Mouse (Mus musculus) heart, embryonic 15.5 days (tissue): ENCODE results near the gene Cdc45. TPM values are rescaled to one million over a fixed set of nuclear protein-coding genes. Genes with fewer than 3 reads are reported as not detected.
"Not testable (repeated sequence)": the region's sequence is repeated elsewhere in the genome, so short reads cannot be mapped to it uniquely, and the experiment has no call there.

Experiments used
- ATAC-seq: fragments of 200-750 bp; cut with Nextera tagmentation; replicated peaks from 2 replicates; pipeline ENCODE4 v1.8.0; 2017; ENCODE audit warnings: low read depth, moderate TSS enrichment; ENCODE audit not compliant: insufficient number of reproducible peaks, insufficient read depth, low FRiP score
- H3K27ac ChIP-seq: fragments of 300-500 bp; sonication (generic); 2 replicates; pipeline ENCODE4 v1.5.1; 2015; ENCODE audit warnings: mild to moderate bottlenecking, inconsistent platforms
- H3K27me3 ChIP-seq: fragments of 300-500 bp; sonication (generic); 2 replicates; pipeline ENCODE4 v1.6.1; 2015; ENCODE audit warnings: inconsistent platforms
- H3K36me3 ChIP-seq: fragments of 300-500 bp; sonication (generic); 2 replicates; pipeline ENCODE4 v1.6.1; 2015; ENCODE audit warnings: mild to moderate bottlenecking, inconsistent platforms
- H3K4me1 ChIP-seq: fragments of 300-500 bp; sonication (generic); replicated peaks from 2 replicates; pipeline ENCODE4 v1.6.1; 2015; ENCODE audit warnings: inconsistent platforms
- H3K4me2 ChIP-seq: fragments of 300-500 bp; sonication (generic); 2 replicates; pipeline ENCODE4 v1.6.1; 2015; ENCODE audit warnings: inconsistent platforms, mild to moderate bottlenecking, moderate library complexity
- H3K4me3 ChIP-seq: fragments of 300-500 bp; sonication (generic); 2 replicates; pipeline ENCODE4 v1.5.1; 2015; ENCODE audit warnings: mild to moderate bottlenecking, inconsistent platforms
- H3K9ac ChIP-seq: fragments of 300-500 bp; sonication (generic); 2 replicates; pipeline ENCODE4 v1.6.1; 2015; ENCODE audit warnings: mild to moderate bottlenecking, inconsistent platforms
- H3K9me3 ChIP-seq: fragments of 300-500 bp; sonication (generic); replicated peaks from 2 replicates; pipeline ENCODE4 v1.6.1; 2016; ENCODE audit warnings: inconsistent platforms
- WGBS: fragments of 180-500 bp; shearing (Covaris S2); methylation state at CpG from one replicate; pipeline ENCODE4 v1.1.7; 2015; ENCODE audit warnings: mixed read lengths; 5-methylcytosine and 5-hydroxymethylcytosine counted together
- polyA plus RNA-seq: library from polyadenylated mRNA; unstranded; fragments of >200 nt; fragmentation: Nextera tagmentation; extraction: Ambion mirVana; gene quantifications from 2 replicates; pipeline ENCODE4 v1.2.1, GENCODE M21; 2015

Cdc45 gene
- 27.9 and 37.6 TPM in 2 replicates for polyA plus RNA-seq

DNA sequence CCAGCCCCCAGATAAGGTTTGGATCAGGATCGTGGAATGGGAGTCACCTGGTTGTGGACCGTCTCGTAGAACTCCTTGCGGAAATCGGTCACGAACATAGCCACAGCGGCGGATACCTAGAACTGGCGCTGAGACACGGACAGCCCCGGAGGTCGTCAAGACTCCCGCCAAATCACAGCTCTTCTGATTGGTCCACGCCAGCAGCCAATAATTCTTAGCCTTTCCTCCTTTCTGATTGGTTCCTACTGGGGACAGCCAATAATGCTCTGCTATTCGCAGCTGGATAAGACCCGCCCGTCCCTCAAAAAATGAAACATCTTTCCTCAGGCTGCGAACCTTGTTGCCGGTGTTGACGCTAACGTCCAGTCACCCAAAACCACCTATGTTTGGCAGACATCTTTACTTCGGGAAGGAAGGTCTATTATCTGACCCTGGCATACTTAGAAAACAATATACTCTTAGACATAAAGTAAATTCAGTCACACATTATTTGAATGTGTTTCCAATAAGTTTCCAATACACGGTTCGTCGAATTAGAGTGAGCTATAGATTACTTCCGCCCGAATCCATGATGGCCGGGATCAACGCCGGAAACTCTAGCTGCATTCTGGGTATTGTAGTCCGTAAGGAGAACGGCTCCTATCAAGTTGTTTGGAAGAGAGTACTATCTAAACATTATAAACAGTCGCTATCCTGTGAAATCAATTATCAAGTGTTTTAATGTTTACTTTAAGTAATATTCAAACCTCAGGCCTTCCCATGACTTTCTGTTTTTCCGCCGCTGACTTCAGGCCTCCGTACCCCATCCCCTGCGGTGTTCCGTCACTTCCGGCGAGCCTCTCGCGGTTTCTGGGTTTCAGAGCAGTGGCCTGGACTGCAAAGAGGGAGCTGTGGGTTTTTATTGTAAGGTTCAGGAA lies at the start of gene Cdc45, which contains the start of gene Ufd1:
Gene Cdc45, minus strand, starts transcription at position 520 of the 917 bp plus-strand sequence.
Gene Ufd1, plus strand, starts transcription at position 312 of the 917 bp plus-strand sequence.
- H3K4me3 ChIP-seq = peak within 1 kb of the TSS; percentile 79
- H3K27ac ChIP-seq = peak within 1 kb of the TSS; percentile 84
- H3K9ac ChIP-seq = peak within 1 kb of the TSS; percentile 83
- no peaks in the 10 kb centered on the region for H3K9me3 ChIP-seq
- H3K4me2 ChIP-seq = peak within 1 kb of the TSS; percentile 91
- ATAC-seq = peak; percentile 94
- H3K36me3 ChIP-seq = peaks cover 34% of the 10 kb centered on the region
- under 1% methylated on average over 42 of the region's 42 CpGs for WGBS
- H3K27me3 ChIP-seq = no peaks in the 10 kb centered on the region
- H3K4me1 ChIP-seq = peaks cover 20% of the 10 kb centered on the region

DNA sequence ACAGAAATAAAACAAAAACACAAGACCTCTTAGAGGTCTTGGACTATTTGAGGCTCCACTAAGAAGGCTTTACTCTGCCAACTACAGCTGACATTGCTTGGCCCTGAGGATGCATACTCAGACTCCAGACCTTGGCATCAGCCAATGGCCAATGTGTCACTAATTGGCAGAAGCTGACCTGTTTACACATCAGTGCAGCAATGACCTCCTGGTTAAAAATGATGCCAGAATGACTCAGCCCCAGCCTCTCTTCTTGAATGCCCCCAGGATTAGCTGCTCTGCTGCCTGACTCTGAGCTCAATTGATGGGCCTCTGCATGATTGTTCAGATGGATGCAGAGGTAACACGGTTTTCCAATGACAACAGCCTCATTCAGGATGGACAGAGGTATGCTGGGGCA lies 48.4 kb upstream of the Cdc45 start:
- H3K4me3 ChIP-seq = no peak overlapping the region
- H3K27me3 ChIP-seq = no peaks in the 10 kb centered on the region
- H3K4me2 ChIP-seq = no peak overlapping the region
- H3K27ac ChIP-seq = no peak overlapping the region
- no peaks in the 10 kb centered on the region for H3K4me1 ChIP-seq
- no peak overlapping the region for H3K9ac ChIP-seq
- H3K36me3 ChIP-seq = no peaks in the 10 kb centered on the region
- ATAC-seq = no peak
- 64% methylated on average over 1 of the region's 1 CpGs for WGBS
- no peaks in the 10 kb centered on the region for H3K9me3 ChIP-seq

DNA sequence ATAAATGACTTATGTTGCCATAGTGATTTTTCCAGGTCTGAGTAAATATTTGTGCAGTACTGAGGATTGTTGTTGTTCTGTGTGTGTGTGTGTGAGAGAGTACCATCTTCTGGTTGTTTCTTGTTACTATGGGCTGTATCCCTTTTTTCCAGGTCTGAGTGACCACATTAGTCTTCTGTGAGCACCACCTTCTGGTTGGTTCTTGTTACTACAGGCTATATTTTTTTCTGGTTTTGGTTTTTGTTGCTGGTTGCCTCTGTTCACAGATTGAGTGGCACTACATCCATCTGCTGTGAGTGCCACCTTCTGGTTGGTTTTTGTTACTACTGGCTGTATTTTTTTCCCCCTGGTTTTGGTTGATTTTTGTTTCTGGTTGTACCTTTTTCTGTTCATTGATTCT lies 46.8 kb upstream of the Cdc45 start:
- no peak overlapping the region for H3K4me2 ChIP-seq
- H3K4me1 ChIP-seq = no peaks in the 10 kb centered on the region
- H3K9ac ChIP-seq = no peak overlapping the region
- H3K36me3 ChIP-seq = no peaks in the 10 kb centered on the region
- ATAC-seq = no peak
- no peak overlapping the region for H3K4me3 ChIP-seq
- H3K27ac ChIP-seq = no peak overlapping the region
- no peaks in the 10 kb centered on the region for H3K9me3 ChIP-seq
- no peaks in the 10 kb centered on the region for H3K27me3 ChIP-seq

DNA sequence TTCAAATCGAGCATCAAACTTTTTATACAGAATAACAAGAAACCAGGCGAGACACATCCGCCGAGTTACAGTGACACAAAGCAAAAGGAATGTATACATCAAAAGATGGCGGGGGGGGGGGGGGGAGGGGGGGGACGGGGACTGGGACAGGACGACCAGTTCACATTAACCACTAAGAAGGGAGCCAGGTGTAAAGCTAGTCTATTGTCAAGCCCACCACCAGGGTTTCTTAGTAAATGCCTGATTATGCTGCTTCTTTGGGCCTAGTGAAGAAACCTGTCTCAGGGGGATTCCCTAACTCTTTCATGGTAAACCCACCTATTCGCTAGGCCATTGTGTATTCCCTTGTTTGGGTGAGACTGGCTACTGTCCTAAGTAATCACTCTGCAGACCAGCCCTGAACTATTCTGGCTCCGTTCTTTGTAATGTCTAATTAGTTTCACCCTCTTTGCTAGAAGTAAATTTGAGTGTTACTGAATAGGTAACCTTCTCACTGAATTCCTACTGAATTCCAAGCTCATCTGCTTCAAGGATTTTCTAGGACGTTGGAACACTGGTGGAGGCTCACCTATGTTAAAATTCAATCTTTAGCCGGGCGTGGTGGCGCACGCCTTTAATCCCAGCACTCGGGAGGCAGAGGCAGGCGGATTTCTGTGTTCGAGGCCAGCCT lies 37.9 kb upstream of the Cdc45 start:
- H3K4me1 ChIP-seq, H3K4me3 ChIP-seq, H3K27ac ChIP-seq, H3K27me3 ChIP-seq, H3K36me3 ChIP-seq, H3K9me3 ChIP-seq, H3K4me2 ChIP-seq, H3K9ac ChIP-seq, ATAC-seq: not testable (repeated sequence)
- 90% methylated on average over 16 of the region's 17 CpGs for WGBS

DNA sequence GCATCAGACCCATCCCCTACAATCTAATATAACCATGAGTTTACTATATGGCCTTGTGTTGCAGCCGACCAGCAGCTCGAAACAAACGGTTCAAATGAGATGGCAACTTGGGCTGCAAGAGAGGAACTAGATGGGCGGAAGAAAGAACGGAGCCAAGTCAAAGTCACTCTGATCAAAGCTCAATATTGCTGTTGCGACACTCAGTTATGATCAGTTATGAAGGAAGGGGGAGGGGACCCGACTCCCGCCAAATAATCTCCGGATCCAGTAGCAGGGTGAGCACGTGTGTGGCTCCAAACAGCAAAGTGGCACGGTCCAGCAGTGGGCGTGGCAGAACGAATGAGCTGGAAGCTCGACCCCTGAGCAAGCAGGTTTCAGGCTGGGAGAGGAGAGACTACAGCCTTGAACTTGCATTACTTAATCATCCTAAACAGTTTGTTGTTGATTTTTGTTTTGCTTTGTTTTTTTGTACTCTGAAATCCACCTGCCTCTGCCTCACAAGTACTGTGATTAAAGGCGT lies 34.6 kb upstream of the Cdc45 start:
- WGBS = 82% methylated on average over 15 of the region's 15 CpGs
- ATAC-seq = no peak
- no peak overlapping the region for H3K9ac ChIP-seq
- H3K4me1 ChIP-seq = no peaks in the 10 kb centered on the region
- no peaks in the 10 kb centered on the region for H3K27me3 ChIP-seq
- no peak overlapping the region for H3K4me2 ChIP-seq
- no peak overlapping the region for H3K4me3 ChIP-seq
- no peaks in the 10 kb centered on the region for H3K36me3 ChIP-seq
- H3K27ac ChIP-seq = no peak overlapping the region
- no peaks in the 10 kb centered on the region; the same call in 1 of the 2 replicates for H3K9me3 ChIP-seq

DNA sequence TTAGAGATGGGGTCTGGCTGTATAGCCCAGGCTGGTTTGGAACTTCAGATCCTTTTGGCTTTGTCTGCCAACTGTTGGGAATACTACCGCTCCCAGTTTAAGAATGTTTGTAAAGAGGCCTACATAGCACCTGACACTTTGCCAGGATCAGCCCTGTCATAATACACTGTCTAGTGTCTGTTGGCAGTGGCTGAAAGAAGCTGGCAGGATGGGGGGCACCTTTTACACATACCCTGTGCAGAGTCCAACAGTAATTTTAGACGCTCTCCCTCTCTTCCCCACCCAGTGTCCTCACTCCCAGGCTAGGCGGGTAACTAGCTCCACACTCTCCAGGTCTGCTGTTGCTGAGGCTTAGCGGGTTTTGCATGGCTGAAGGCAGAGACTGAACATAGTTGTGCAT lies 26.6 kb upstream of the Cdc45 start:
- 88% methylated on average over 4 of the region's 4 CpGs for WGBS
- H3K4me3 ChIP-seq = no peak overlapping the region
- H3K4me1 ChIP-seq = 0 out of 2 replicates have a peak, but pooled peaks cover 3% of the 10 kb centered on the region
- H3K9ac ChIP-seq = no peak overlapping the region
- no peak overlapping the region for H3K4me2 ChIP-seq
- H3K36me3 ChIP-seq = peaks cover 18% of the 10 kb centered on the region; the same call in 1 of the 2 replicates
- no peaks in the 10 kb centered on the region for H3K9me3 ChIP-seq
- H3K27ac ChIP-seq = no peak overlapping the region
- ATAC-seq = no peak
- no peaks in the 10 kb centered on the region for H3K27me3 ChIP-seq

DNA sequence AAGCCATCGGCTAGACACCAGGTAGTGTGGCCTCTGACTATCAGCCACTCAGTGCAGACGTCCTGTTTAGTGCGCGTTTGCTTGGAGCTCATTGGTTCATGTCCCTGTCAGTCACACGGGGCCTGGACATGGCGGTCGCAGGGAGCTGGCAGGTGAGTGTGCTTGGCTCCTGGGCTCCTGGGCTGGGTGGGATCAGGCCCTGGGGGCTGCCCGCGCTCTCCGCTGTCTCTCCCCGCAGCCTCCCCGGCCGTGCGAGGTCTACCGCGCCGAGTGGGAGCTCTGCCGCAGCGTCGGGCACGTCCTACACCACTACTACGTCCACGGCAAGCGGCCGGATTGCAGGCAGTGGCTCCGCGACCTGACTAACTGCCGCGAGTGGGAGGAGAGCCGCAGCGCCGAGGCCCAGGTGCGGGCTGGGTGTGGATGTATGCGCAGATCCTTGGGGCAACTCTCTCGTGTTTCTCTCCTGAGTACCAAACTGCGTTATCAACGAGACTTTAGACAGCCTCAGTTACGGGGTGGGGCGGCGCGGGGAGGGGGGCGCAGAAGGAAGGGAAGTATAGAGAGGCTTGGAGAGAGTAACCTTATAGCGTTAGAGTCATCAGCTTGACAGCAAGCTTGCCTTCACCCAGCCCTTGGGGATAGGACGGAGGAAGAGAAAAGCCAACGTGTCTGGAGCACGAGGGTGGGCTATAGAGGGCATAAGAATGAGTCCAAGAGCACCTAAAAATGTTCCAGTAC lies 24.9 kb upstream of the Cdc45 start, which contains the start of the genes 2510002D24Rik and Gm28539:
Gene 2510002D24Rik, plus strand, starts transcription at position 111 of the 741 bp plus-strand sequence.
Gene Gm28539, plus strand, starts transcription at position 117 of the 741 bp plus-strand sequence.
- H3K9me3 ChIP-seq = no peaks in the 10 kb centered on the region
- peak within 1 kb of the TSS; percentile 89 for H3K9ac ChIP-seq
- H3K4me1 ChIP-seq = 0 out of 2 replicates have a peak, but pooled peaks cover 3% of the 10 kb centered on the region
- peak within 1 kb of the TSS; percentile 81 for H3K4me3 ChIP-seq
- peaks cover 29% of the 10 kb centered on the region for H3K36me3 ChIP-seq
- peak; percentile 96 for ATAC-seq
- peak within 1 kb of the TSS; percentile 60 for H3K4me2 ChIP-seq
- H3K27me3 ChIP-seq = no peaks in the 10 kb centered on the region
- peak within 1 kb of the TSS; percentile 65 for H3K27ac ChIP-seq
- WGBS = under 1% methylated on average over 46 of the region's 46 CpGs

DNA sequence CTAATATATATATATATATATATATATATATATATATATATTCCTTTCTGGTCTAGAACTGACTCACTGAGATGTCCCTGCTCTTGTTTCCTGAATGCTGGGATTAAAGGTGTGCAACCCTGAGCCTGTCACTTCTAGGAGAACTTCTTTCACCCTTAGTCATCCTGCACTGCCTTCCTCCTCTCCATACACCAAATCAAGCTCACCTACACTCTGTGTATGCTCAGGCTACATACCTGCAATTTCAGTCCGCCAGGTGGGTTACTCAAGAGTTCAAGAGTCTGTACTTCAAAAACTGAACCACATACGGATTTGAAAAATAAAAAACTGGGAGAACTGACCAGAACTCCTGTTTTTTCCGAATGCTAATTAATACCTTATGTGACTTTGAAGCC lies 24.3 kb upstream of the Cdc45 start:
- Histone ChIP-seq H3K36me3 (peaks cover 35% of the 10 kb centered on the region), H3K9ac (peak overlapping the region; percentile 89; the same call in 1 of the 2 replicates), H3K4me2 (peak overlapping the region; percentile 60), H3K27ac (no peak overlapping the region), H3K27me3 (no peaks in the 10 kb centered on the region), H3K4me3 (peak overlapping the region; percentile 81), H3K4me1 (0 out of 2 replicates have a peak, but pooled peaks cover 3% of the 10 kb centered on the region), H3K9me3 (no peaks in the 10 kb centered on the region)
- ATAC-seq = peak; percentile 10; the same call in 1 of the 2 replicates
- WGBS = 27% methylated on average over 3 of the region's 3 CpGs

DNA sequence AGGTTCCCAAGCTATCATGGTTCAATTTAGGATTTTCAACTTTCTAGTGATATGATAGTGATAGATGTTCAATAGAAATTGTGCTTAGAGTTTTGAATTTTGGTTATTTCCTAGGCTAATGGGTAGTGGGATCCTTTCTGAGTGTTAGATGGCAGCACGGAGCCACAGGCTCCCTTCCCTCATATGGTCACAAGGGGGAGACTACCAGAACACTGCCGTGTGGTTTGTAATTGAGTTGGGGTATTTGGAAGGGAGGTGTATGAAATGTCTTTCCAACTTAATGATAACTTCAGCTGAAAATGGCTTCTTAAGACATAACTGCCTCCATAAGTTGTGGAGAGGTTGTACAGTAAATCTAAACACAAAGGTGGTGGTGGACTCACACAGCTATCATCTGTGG lies 21.7 kb upstream of the Cdc45 start:
- H3K27me3 ChIP-seq = no peaks in the 10 kb centered on the region
- H3K9me3 ChIP-seq = no peaks in the 10 kb centered on the region
- ATAC-seq = no peak
- H3K36me3 ChIP-seq = peaks cover 43% of the 10 kb centered on the region
- no peak overlapping the region for H3K4me2 ChIP-seq
- 67% methylated on average over 2 of the region's 2 CpGs for WGBS
- H3K4me3 ChIP-seq = no peak overlapping the region
- H3K4me1 ChIP-seq = 0 out of 2 replicates have a peak, but pooled peaks cover 3% of the 10 kb centered on the region
- H3K9ac ChIP-seq = no peak overlapping the region
- no peak overlapping the region for H3K27ac ChIP-seq

DNA sequence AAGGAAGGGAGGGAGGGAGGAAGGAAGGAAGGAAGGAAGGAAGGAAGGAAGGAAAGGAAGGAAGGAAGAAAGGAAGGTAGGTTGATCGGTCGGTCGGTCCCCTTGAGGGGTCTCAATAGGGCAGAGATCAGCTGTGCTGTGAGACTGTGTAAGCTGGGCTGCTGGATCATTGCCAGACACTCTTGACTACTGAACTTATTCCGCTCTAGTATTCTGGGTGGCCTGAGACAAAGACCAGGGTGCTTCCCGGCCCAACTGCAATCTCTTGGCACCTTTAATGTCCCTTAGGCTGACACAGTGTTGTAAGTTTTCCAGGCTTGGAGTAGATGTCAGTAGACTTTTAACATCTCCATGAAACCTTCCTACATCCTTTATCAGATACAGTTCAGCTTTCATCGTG lies 17.3 kb upstream of the Cdc45 start:
- whole genome bisulfite sequencing = 67% methylated on average over 6 of the region's 6 CpGs
- Histone ChIP-seq H3K9ac (no peak overlapping the region), H3K4me1 (no peaks in the 10 kb centered on the region), H3K27me3 (no peaks in the 10 kb centered on the region), H3K9me3 (no peaks in the 10 kb centered on the region), H3K27ac (no peak overlapping the region), H3K36me3 (peaks cover 78% of the 10 kb centered on the region), H3K4me3 (no peak overlapping the region), H3K4me2 (no peak overlapping the region)
- no peak for ATAC-seq
